Mouse (Mus musculus): ENCODE measurements around the gene Tmem200c. TPM values are rescaled to one million over a fixed set of nuclear protein-coding genes. Genes with fewer than 3 reads are reported as not detected.
A peak's percentile ranks its signal among the peaks of the same experiment; 100 is the strongest.

Gene Tmem200c
- total and polyA plus RNA-seq, 2 experiments from 2014 or later: 2.3 to 15.4 TPM

GRCm38 (mm10) chr17:68864175-68864574, 37.8 kb downstream of the Tmem200c start:
- Histone ChIP-seq H3K4me2 (ENCODE audit: low read depth, low read length) (no peak overlapping the region), H3K9ac (replicated peaks; ENCODE audit: low read length) (no peak overlapping the region), H3K9me3 (ENCODE audit: low read length) (no peaks in the 10 kb centered on the region), H3K4me1 (ENCODE audit: insufficient read depth, low read length) (no peaks in the 10 kb centered on the region), H3K4me3 (ENCODE audit: low read length) (no peak overlapping the region), H3K27me3 (ENCODE audit: insufficient read depth, low read length) (no peaks in the 10 kb centered on the region), H3K36me3 (ENCODE audit: insufficient read depth, low read length) (no peaks in the 10 kb centered on the region), H3K27ac (no peak overlapping the region)
- DNase-seq (ENCODE audit: low spot score) (no peak), ATAC-seq (no peak)
- no peak for TF ChIP-seq CTCF (IDR thresholded peaks at IDR 0.05; ENCODE audit: low read depth)
- 81% methylated on average over 3 of the region's 3 CpGs for WGBS

GRCm38 (mm10) chr17:68868439-68868838, 42.0 kb downstream of the Tmem200c start:
- no peak for ATAC-seq

GRCm38 (mm10) chr17:68874021-68874420, 47.6 kb downstream of the Tmem200c start:
- TF ChIP-seq CTCF (IDR thresholded peaks at IDR 0.05; ENCODE audit: low read depth): no peak
- no peak for DNase-seq (ENCODE audit: low spot score)
- no peaks in the 10 kb centered on the region for H3K9me3 ChIP-seq (ENCODE audit: low read length)
- WGBS: 36% methylated on average over 8 of the region's 8 CpGs
- H3K4me2 ChIP-seq (ENCODE audit: low read depth, low read length): no peak overlapping the region
- H3K27me3 ChIP-seq (ENCODE audit: insufficient read depth, low read length): no peaks in the 10 kb centered on the region
- H3K9ac ChIP-seq (replicated peaks; ENCODE audit: low read length): no peak overlapping the region
- no peak for ATAC-seq
- no peaks in the 10 kb centered on the region for H3K36me3 ChIP-seq (ENCODE audit: insufficient read depth, low read length)
- H3K4me1 ChIP-seq (ENCODE audit: insufficient read depth, low read length): no peaks in the 10 kb centered on the region
- H3K4me3 ChIP-seq (ENCODE audit: low read length): no peak overlapping the region
- H3K27ac ChIP-seq: no peak overlapping the region

More at GRCm38 (mm10) chr17:68868439-68868838, 42.0 kb downstream of the Tmem200c start:
- no peak overlapping the region for H3K27ac ChIP-seq
- no peaks in the 10 kb centered on the region for H3K4me1 ChIP-seq (ENCODE audit: insufficient read depth, low read length)
- DNase-seq (ENCODE audit: low spot score): peak; percentile 77
- no peaks in the 10 kb centered on the region for H3K27me3 ChIP-seq (ENCODE audit: insufficient read depth, low read length)
- H3K4me3 ChIP-seq (ENCODE audit: low read length): no peak overlapping the region
- peak; percentile 73 for TF ChIP-seq CTCF (IDR thresholded peaks at IDR 0.05; ENCODE audit: low read depth)
- no peak overlapping the region for H3K9ac ChIP-seq (replicated peaks; ENCODE audit: low read length)
- H3K9me3 ChIP-seq (ENCODE audit: low read length): no peaks in the 10 kb centered on the region
- no peaks in the 10 kb centered on the region for H3K36me3 ChIP-seq (ENCODE audit: insufficient read depth, low read length)
- no peak overlapping the region for H3K4me2 ChIP-seq (ENCODE audit: low read depth, low read length)

- Histone ChIP-seq H3K4me2 (ENCODE audit: low read depth, low read length) (no peak overlapping the region), H3K4me1 (ENCODE audit: insufficient read depth, low read length) (no peaks in the 10 kb centered on the region), H3K36me3 (ENCODE audit: insufficient read depth, low read length) (no peaks in the 10 kb centered on the region), H3K9me3 (ENCODE audit: low read length) (no peaks in the 10 kb centered on the region), H3K27me3 (ENCODE audit: insufficient read depth, low read length) (no peaks in the 10 kb centered on the region), H3K4me3 (ENCODE audit: low read length) (no peak overlapping the region), H3K27ac (no peak overlapping the region), H3K9ac (replicated peaks; ENCODE audit: low read length) (no peak overlapping the region)
- DNase-seq (ENCODE audit: low spot score): peak; percentile 74
- TF ChIP-seq CTCF (IDR thresholded peaks at IDR 0.05; ENCODE audit: low read depth): peak; percentile 59
- WGBS: 57% methylated on average over 5 of the region's 5 CpGs
- no peak for ATAC-seq
Measured at GRCm38 (mm10) chr17:68875251-68875650, 48.8 kb downstream of the Tmem200c start.

GRCm38 (mm10) chr17:68875917-68876495, 49.6 kb downstream of the Tmem200c start:
- no peaks in the 10 kb centered on the region for H3K4me1 ChIP-seq (ENCODE audit: insufficient read depth, low read length)
- WGBS: 63% methylated on average over 10 of the region's 10 CpGs
- no peak for DNase-seq (ENCODE audit: low spot score)

GRCm38 (mm10) chr17:68881725-68882524, 55.5 kb downstream of the Tmem200c start:
- Histone ChIP-seq H3K36me3 (ENCODE audit: insufficient read depth, low read length) (no peaks in the 10 kb centered on the region), H3K9me3 (ENCODE audit: low read length) (no peaks in the 10 kb centered on the region), H3K4me1 (ENCODE audit: insufficient read depth, low read length) (no peaks in the 10 kb centered on the region), H3K27ac (peak overlapping the region; percentile 37), H3K9ac (replicated peaks; ENCODE audit: low read length) (peak overlapping the region; percentile 28; the same call in 1 of the 2 replicates), H3K27me3 (ENCODE audit: insufficient read depth, low read length) (no peaks in the 10 kb centered on the region), H3K4me2 (ENCODE audit: low read depth, low read length) (peak overlapping the region; percentile 56), H3K4me3 (ENCODE audit: low read length) (peak overlapping the region; percentile 34)
- ATAC-seq (peak; percentile 67), DNase-seq (ENCODE audit: low spot score) (peak; percentile 78)
- WGBS: 16% methylated on average over 21 of the region's 21 CpGs
- peak; percentile 74 for TF ChIP-seq CTCF (IDR thresholded peaks at IDR 0.05; ENCODE audit: low read depth)

More at GRCm38 (mm10) chr17:68875917-68876495, 49.6 kb downstream of the Tmem200c start:
- H3K4me3 ChIP-seq (ENCODE audit: low read length): no peak overlapping the region
- H3K9me3 ChIP-seq (ENCODE audit: low read length): no peaks in the 10 kb centered on the region
- H3K36me3 ChIP-seq (ENCODE audit: insufficient read depth, low read length): no peaks in the 10 kb centered on the region
- H3K4me2 ChIP-seq (ENCODE audit: low read depth, low read length): no peak overlapping the region
- H3K27ac ChIP-seq: no peak overlapping the region
- H3K27me3 ChIP-seq (ENCODE audit: insufficient read depth, low read length): no peaks in the 10 kb centered on the region
- H3K9ac ChIP-seq (replicated peaks; ENCODE audit: low read length): no peak overlapping the region
- no peak for ATAC-seq
- no peak for TF ChIP-seq CTCF (IDR thresholded peaks at IDR 0.05; ENCODE audit: low read depth)
